Mouse (Mus musculus) hindbrain, embryonic 13.5 days (tissue): Measurements from ENCODE around the gene Glud1. TPM values are rescaled to one million over a fixed set of nuclear protein-coding genes. Genes with fewer than 3 reads are reported as not detected.

Source experiments
- ATAC-seq: fragments of 200-750 bp; cut with Nextera tagmentation; 2 replicates; pipeline ENCODE4 v1.8.0; 2017; ENCODE audit warnings: moderate TSS enrichment; ENCODE audit not compliant: low FRiP score
- H3K27ac ChIP-seq: fragments of 300-500 bp; sonication (generic); 2 replicates; pipeline ENCODE4 v1.5.1; 2015; ENCODE audit warnings: inconsistent platforms, mild to moderate bottlenecking, moderate library complexity
- H3K27me3 ChIP-seq: fragments of 300-500 bp; sonication (generic); 2 replicates; pipeline ENCODE4 v1.6.1; 2015; ENCODE audit warnings: mild to moderate bottlenecking, inconsistent platforms
- H3K36me3 ChIP-seq: fragments of 300-500 bp; sonication (generic); 2 replicates; pipeline ENCODE4 v1.6.1; 2015; ENCODE audit warnings: mild to moderate bottlenecking, inconsistent platforms
- H3K4me1 ChIP-seq: fragments of 300-500 bp; sonication (generic); replicated peaks from 2 replicates; pipeline ENCODE4 v1.6.1; 2015; ENCODE audit warnings: inconsistent platforms
- H3K4me2 ChIP-seq: fragments of 300-500 bp; sonication (generic); 2 replicates; pipeline ENCODE4 v1.6.1; 2015; ENCODE audit warnings: inconsistent platforms, mild to moderate bottlenecking, moderate library complexity
- H3K4me3 ChIP-seq: fragments of 300-500 bp; sonication (generic); 2 replicates; pipeline ENCODE4 v1.5.1; 2015; ENCODE audit warnings: mild to moderate bottlenecking, inconsistent platforms
- H3K9ac ChIP-seq: fragments of 300-500 bp; sonication (generic); 2 replicates; pipeline ENCODE4 v1.6.1; 2015; ENCODE audit warnings: mild to moderate bottlenecking, inconsistent platforms
- H3K9me3 ChIP-seq: fragments of 300-500 bp; sonication (generic); 2 replicates; pipeline ENCODE4 v1.6.1; 2016; ENCODE audit warnings: inconsistent platforms
- WGBS: fragments of 180-500 bp; shearing (Covaris S2); methylation state at CpG from one replicate; pipeline ENCODE4 v1.1.7; 2015; 5-methylcytosine and 5-hydroxymethylcytosine counted together
- polyA plus RNA-seq: library from polyadenylated mRNA; unstranded; fragments of >200 nt; fragmentation: Nextera tagmentation; extraction: Ambion mirVana; gene quantifications from 2 replicates; pipeline ENCODE4 v1.2.1, GENCODE M21; 2015

The Glud1 gene
- polyA plus RNA-seq, 1 experiment from 2014 or later: 100.0 TPM

- Histone ChIP-seq H3K9me3 (no peaks in the 10 kb centered on the region), H3K36me3 (no peaks in the 10 kb centered on the region), H3K4me2 (peak overlapping the region; percentile 26), H3K4me1 (peaks cover 20% of the 10 kb centered on the region), H3K27me3 (no peaks in the 10 kb centered on the region), H3K27ac (0 out of 2 replicates have a peak overlapping the region, but pooled peaks have one; percentile 55), H3K4me3 (peak overlapping the region; percentile 14), H3K9ac (peak overlapping the region; percentile 49)
- 82% methylated on average over 6 of the region's 6 CpGs for WGBS
- ATAC-seq: no peak
Observed at GRCm38 (mm10) chr14:34373581-34373980, 63.1 kb downstream of the Glud1 start.

GRCm38 (mm10) chr14:34374577-34374976, 64.0 kb downstream of the Glud1 start, which contains the start of gene Sncg:
Gene Sncg (minus strand): TSS chr14:34374789.
- Histone ChIP-seq H3K9ac (peak within 1 kb of the TSS; percentile 49), H3K4me3 (peak within 1 kb of the TSS; percentile 14), H3K4me1 (peaks cover 26% of the 10 kb centered on the region), H3K27me3 (no peaks in the 10 kb centered on the region), H3K4me2 (peak within 1 kb of the TSS; percentile 26), H3K27ac (peak within 1 kb of the TSS; percentile 55; the same call in 1 of the 2 replicates), H3K9me3 (no peaks in the 10 kb centered on the region), H3K36me3 (no peaks in the 10 kb centered on the region)
- WGBS: 22% methylated on average over 10 of the region's 10 CpGs
- peak; percentile 36 for ATAC-seq

- Histone ChIP-seq H3K27ac (peak within 1 kb of the TSS; percentile 55; the same call in 1 of the 2 replicates), H3K4me1 (peaks cover 26% of the 10 kb centered on the region), H3K27me3 (no peaks in the 10 kb centered on the region), H3K4me3 (peak within 1 kb of the TSS; percentile 14), H3K9ac (peak within 1 kb of the TSS; percentile 49; the same call in 1 of the 2 replicates), H3K9me3 (no peaks in the 10 kb centered on the region), H3K4me2 (peak within 1 kb of the TSS; percentile 26), H3K36me3 (no peaks in the 10 kb centered on the region)
- WGBS: 82% methylated on average over 13 of the region's 13 CpGs
- no peak for ATAC-seq
Observed at GRCm38 (mm10) chr14:34375415-34375904, 64.9 kb downstream of the Glud1 start, which contains the start of gene Mmrn2. Gene Mmrn2 (plus strand): TSS chr14:34375465.

- no peaks in the 10 kb centered on the region for H3K36me3 ChIP-seq
- peaks cover 26% of the 10 kb centered on the region for H3K4me1 ChIP-seq
- no peak overlapping the region for H3K27ac ChIP-seq
- H3K27me3 ChIP-seq: no peaks in the 10 kb centered on the region
- ATAC-seq: no peak
- WGBS: 85% methylated on average over 5 of the region's 5 CpGs
- no peak overlapping the region for H3K9ac ChIP-seq
- H3K9me3 ChIP-seq: no peaks in the 10 kb centered on the region
- H3K4me2 ChIP-seq: peak overlapping the region; percentile 4; the same call in 1 of the 2 replicates
- no peak overlapping the region; the same call in 1 of the 2 replicates for H3K4me3 ChIP-seq
Observed at GRCm38 (mm10) chr14:34375941-34376340, 65.4 kb downstream of the Glud1 start.

- Histone ChIP-seq H3K4me2 (peak overlapping the region; percentile 10; the same call in 1 of the 2 replicates), H3K4me3 (no peak overlapping the region), H3K9me3 (no peaks in the 10 kb centered on the region), H3K9ac (no peak overlapping the region), H3K27me3 (no peaks in the 10 kb centered on the region), H3K27ac (no peak overlapping the region), H3K4me1 (peaks cover 26% of the 10 kb centered on the region), H3K36me3 (no peaks in the 10 kb centered on the region)
- WGBS: 85% methylated on average over 4 of the region's 4 CpGs
- ATAC-seq: no peak
Observed at GRCm38 (mm10) chr14:34377121-34377520, 66.6 kb downstream of the Glud1 start.

GRCm38 (mm10) chr14:34378560-34379331, 68.2 kb downstream of the Glud1 start:
- peak; percentile 58 for ATAC-seq
- H3K9ac ChIP-seq: no peak overlapping the region; the same call in 1 of the 2 replicates
- 32% methylated on average over 11 of the region's 11 CpGs for WGBS

GRCm38 (mm10) chr14:34382921-34383704, 72.6 kb downstream of the Glud1 start:
- Histone ChIP-seq H3K4me2 (no peak overlapping the region), H3K27ac (no peak overlapping the region), H3K36me3 (no peaks in the 10 kb centered on the region), H3K9ac (no peak overlapping the region), H3K27me3 (no peaks in the 10 kb centered on the region), H3K4me3 (no peak overlapping the region), H3K4me1 (peaks cover 11% of the 10 kb centered on the region), H3K9me3 (no peaks in the 10 kb centered on the region)
- no peak for ATAC-seq
- 92% methylated on average over 9 of the region's 9 CpGs for WGBS

More at GRCm38 (mm10) chr14:34378560-34379331, 68.2 kb downstream of the Glud1 start:
- peak overlapping the region; percentile 79 for H3K27ac ChIP-seq
- no peaks in the 10 kb centered on the region for H3K9me3 ChIP-seq
- H3K27me3 ChIP-seq: no peaks in the 10 kb centered on the region
- no peaks in the 10 kb centered on the region for H3K36me3 ChIP-seq
- H3K4me1 ChIP-seq: peaks cover 26% of the 10 kb centered on the region
- H3K4me2 ChIP-seq: no peak overlapping the region
- no peak overlapping the region for H3K4me3 ChIP-seq

- no peak overlapping the region for H3K27ac ChIP-seq
- no peaks in the 10 kb centered on the region for H3K4me1 ChIP-seq
- no peak overlapping the region for H3K9ac ChIP-seq
- ATAC-seq: no peak
- WGBS: 61% methylated on average over 4 of the region's 4 CpGs
- H3K27me3 ChIP-seq: no peaks in the 10 kb centered on the region
- H3K36me3 ChIP-seq: peaks cover under 1% of the 10 kb centered on the region; the same call in 1 of the 2 replicates
- no peak overlapping the region for H3K4me2 ChIP-seq
- H3K4me3 ChIP-seq: no peak overlapping the region
- peaks cover 5% of the 10 kb centered on the region; the same call in 1 of the 2 replicates for H3K9me3 ChIP-seq
Observed at GRCm38 (mm10) chr14:34393295-34393694, 82.8 kb downstream of the Glud1 start.

Other genes starting within 250 kb of the Glud1 start
- gene Anxa8, start 224.7 kb upstream of the Glud1 start, polyA plus RNA-seq: 0.14 TPM in 1 of 2 replicates, not detected in the other
- not detected in 2 replicates for gene A630023A22Rik, start 208.0 kb upstream of the Glud1 start, polyA plus RNA-seq
- gene Npy4r, start 158.2 kb upstream of the Glud1 start, polyA plus RNA-seq: 0.13 and 0.18 TPM in 2 replicates
- gene Gprin2, start 109.1 kb upstream of the Glud1 start, polyA plus RNA-seq: 4.8 and 5.5 TPM in 2 replicates
- 0.48 and 0.68 TPM in 2 replicates for gene Syt15, start 91.1 kb upstream of the Glud1 start, polyA plus RNA-seq
- 5.9 and 8.7 TPM in 2 replicates for gene Shld2, start 234 bp upstream of the Glud1 start, polyA plus RNA-seq
- not detected in 2 replicates for gene Fam25c, start 44.7 kb downstream of the Glud1 start, polyA plus RNA-seq
- 235 and 244 TPM in 2 replicates for gene Sncg, start 64.1 kb downstream of the Glud1 start, polyA plus RNA-seq
- gene Mmrn2, start 64.7 kb downstream of the Glud1 start, polyA plus RNA-seq: 5.6 and 5.7 TPM in 2 replicates
- gene Bmpr1a, start 192.6 kb downstream of the Glud1 start, polyA plus RNA-seq: 19.5 and 20.5 TPM in 2 replicates
- not detected in 2 replicates for gene 9230112D13Rik, start 212.1 kb downstream of the Glud1 start, polyA plus RNA-seq